Mouse (Mus musculus): ENCODE measurements at regions not wholly inside any gene's neighbourhood (a gene's known extent, or its start where the extent isn't known, plus 50 kb on each side); places are given as distances from the start of the nearest gene placed in this dataset.

GRCm38 (mm10) chr5:101381361-101381760 is 283.4 kb downstream of the Nkx6-1 start:
- TF ChIP-seq CTCF (IDR thresholded peaks at IDR 0.05; ENCODE audit: extremely low read depth, insufficient read length, insufficient replicate concordance, low read depth, low read length), result no peak
- no peak for TF ChIP-seq POLR2A (IDR thresholded peaks at IDR 0.05; ENCODE audit: low read depth, low read length)
